Mouse (Mus musculus): ENCODE measurements at regions not wholly inside any gene's neighbourhood (a gene's known extent, or its start where the extent isn't known, plus 50 kb on each side); places are given as distances from the start of the nearest gene placed in this dataset.

DNA sequence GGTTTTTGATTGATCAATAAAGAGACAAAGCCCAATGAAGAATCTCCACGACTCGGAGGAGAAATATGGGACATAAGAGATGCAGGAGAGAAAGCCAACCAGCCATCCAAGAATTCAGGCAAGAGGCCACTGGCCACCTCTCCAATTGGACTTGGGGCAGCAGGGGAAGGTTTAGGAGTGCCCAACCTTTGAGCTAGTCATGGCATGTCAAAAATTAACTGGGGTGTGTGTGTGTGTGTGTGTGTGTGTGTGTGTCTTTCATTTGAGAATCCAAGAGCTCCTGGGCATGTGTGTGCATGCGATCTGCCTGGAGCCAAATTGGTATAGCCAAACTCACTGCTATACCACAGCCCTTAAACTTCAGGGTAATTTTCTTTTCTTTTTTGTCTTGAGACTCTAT is 51.6 kb upstream of the Cecr2 start:
- TF ChIP-seq CTCF (IDR thresholded peaks at IDR 0.05; ENCODE audit: low read depth) = no peak
- 90% methylated on average over 3 of the region's 3 CpGs for WGBS
- ATAC-seq = no peak

DNA sequence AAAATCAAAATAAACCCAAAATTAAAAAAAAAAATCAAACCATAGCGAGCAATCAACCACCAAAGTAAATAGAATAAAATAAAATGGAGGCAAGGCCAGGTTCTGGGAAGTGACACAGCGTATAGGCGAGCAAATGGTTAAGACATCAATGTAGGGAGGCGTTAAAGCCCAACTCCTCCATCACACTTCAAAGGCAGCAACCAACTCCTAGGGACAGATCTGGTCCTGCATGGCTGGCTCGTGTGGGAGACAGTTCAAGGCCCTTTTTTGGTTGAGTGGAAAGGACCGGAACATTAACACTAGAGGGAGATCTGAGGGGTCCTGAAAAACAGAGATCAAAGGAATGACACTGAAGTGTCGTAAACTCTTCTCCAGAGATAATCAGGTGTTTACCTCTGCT is 53.8 kb upstream of the Cecr2 start:
- no peak overlapping the region for H3K27ac ChIP-seq (ENCODE audit: low read depth, low read length)
- TF ChIP-seq CTCF (IDR thresholded peaks at IDR 0.05; ENCODE audit: low read depth) = no peak
- H3K36me3 ChIP-seq (ENCODE audit: control insufficient read depth, insufficient read depth) = no peaks in the 10 kb centered on the region
- H3K4me3 ChIP-seq (ENCODE audit: low read depth, low read length) = no peak overlapping the region
- ATAC-seq = no peak
- no peak overlapping the region for H3K4me2 ChIP-seq (replicated peaks; ENCODE audit: low read depth)
- WGBS = 53% methylated on average over 7 of the region's 7 CpGs
- H3K27me3 ChIP-seq (replicated peaks; ENCODE audit: control insufficient read depth, insufficient read depth, low read length) = no peaks in the 10 kb centered on the region
- no peaks in the 10 kb centered on the region for H3K9me3 ChIP-seq (ENCODE audit: control insufficient read depth)
- no peaks in the 10 kb centered on the region for H3K4me1 ChIP-seq (replicated peaks; ENCODE audit: control insufficient read depth, insufficient read depth, low read length)
- no peak overlapping the region for H3K9ac ChIP-seq (ENCODE audit: low read depth, low read length)

More for the DNA sequence above, 51.6 kb upstream of the Cecr2 start:
- Histone ChIP-seq H3K27me3 (replicated peaks; ENCODE audit: control insufficient read depth, insufficient read depth, low read length) (no peaks in the 10 kb centered on the region), H3K4me2 (replicated peaks; ENCODE audit: low read depth) (no peak overlapping the region), H3K9me3 (ENCODE audit: control insufficient read depth) (no peaks in the 10 kb centered on the region), H3K4me3 (ENCODE audit: low read depth, low read length) (no peak overlapping the region), H3K36me3 (ENCODE audit: control insufficient read depth, insufficient read depth) (no peaks in the 10 kb centered on the region), H3K4me1 (replicated peaks; ENCODE audit: control insufficient read depth, insufficient read depth, low read length) (no peaks in the 10 kb centered on the region), H3K27ac (ENCODE audit: low read depth, low read length) (no peak overlapping the region), H3K9ac (ENCODE audit: low read depth, low read length) (no peak overlapping the region)

DNA sequence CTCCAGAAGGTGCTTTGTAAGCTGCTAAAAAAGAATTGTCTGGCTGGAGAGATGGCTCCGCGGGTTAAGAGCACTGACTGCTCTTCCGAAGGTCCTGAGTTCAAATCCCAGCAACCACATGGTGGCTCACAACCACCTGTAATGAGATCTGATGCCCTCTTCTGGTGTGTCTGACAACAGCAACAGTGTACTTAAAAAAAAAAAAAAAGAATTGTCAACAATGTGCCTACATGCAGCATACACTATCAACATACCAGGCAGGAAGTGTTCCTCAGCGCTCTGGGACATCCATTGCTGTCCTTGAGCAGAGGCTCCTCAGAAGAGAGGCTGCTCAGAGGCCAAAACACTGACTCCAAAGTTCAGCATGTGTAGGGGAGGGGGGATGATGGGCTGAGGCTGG is 56.3 kb upstream of the Cecr2 start:
- TF ChIP-seq CTCF (IDR thresholded peaks at IDR 0.05; ENCODE audit: low read depth) = no peak
- H3K4me3 ChIP-seq (ENCODE audit: low read depth, low read length) = no peak overlapping the region
- no peaks in the 10 kb centered on the region for H3K36me3 ChIP-seq (ENCODE audit: control insufficient read depth, insufficient read depth)
- H3K4me1 ChIP-seq (replicated peaks; ENCODE audit: control insufficient read depth, insufficient read depth, low read length) = no peaks in the 10 kb centered on the region
- H3K27ac ChIP-seq (ENCODE audit: low read depth, low read length) = no peak overlapping the region
- H3K9me3 ChIP-seq (ENCODE audit: control insufficient read depth) = no peaks in the 10 kb centered on the region
- no peak overlapping the region for H3K4me2 ChIP-seq (replicated peaks; ENCODE audit: low read depth)
- ATAC-seq = no peak
- H3K9ac ChIP-seq (ENCODE audit: low read depth, low read length) = no peak overlapping the region
- no peaks in the 10 kb centered on the region for H3K27me3 ChIP-seq (replicated peaks; ENCODE audit: control insufficient read depth, insufficient read depth, low read length)
- WGBS = 75% methylated on average over 4 of the region's 4 CpGs

DNA sequence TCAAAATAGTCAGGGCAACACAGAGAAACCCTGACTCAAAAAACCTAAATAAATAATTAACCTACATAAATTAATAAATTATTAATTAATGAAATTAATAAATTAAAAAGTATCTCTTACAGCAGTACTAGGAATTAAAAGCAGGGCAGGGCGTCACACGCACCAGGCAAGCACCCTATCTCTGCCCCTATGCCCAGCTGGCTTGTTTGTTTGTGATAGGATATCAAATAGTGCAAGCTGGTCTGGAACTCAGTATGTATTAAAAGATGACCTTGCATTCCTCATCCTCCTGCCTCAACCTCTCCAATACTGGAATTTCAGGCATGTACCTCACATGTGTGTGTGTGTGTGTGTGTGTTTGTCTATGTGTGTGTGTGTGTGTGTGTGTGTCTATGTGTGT is 60.7 kb upstream of the Cecr2 start:
- no peak for TF ChIP-seq CTCF (IDR thresholded peaks at IDR 0.05; ENCODE audit: low read depth)
- Histone ChIP-seq H3K36me3 (ENCODE audit: control insufficient read depth, insufficient read depth) (no peaks in the 10 kb centered on the region), H3K27ac (ENCODE audit: low read depth, low read length) (no peak overlapping the region), H3K4me1 (replicated peaks; ENCODE audit: control insufficient read depth, insufficient read depth, low read length) (no peaks in the 10 kb centered on the region), H3K9me3 (ENCODE audit: control insufficient read depth) (no peaks in the 10 kb centered on the region), H3K9ac (ENCODE audit: low read depth, low read length) (no peak overlapping the region), H3K27me3 (replicated peaks; ENCODE audit: control insufficient read depth, insufficient read depth, low read length) (no peaks in the 10 kb centered on the region), H3K4me2 (replicated peaks; ENCODE audit: low read depth) (no peak overlapping the region), H3K4me3 (ENCODE audit: low read depth, low read length) (no peak overlapping the region)
- WGBS = 78% methylated on average over 2 of the region's 2 CpGs
- no peak for ATAC-seq

DNA sequence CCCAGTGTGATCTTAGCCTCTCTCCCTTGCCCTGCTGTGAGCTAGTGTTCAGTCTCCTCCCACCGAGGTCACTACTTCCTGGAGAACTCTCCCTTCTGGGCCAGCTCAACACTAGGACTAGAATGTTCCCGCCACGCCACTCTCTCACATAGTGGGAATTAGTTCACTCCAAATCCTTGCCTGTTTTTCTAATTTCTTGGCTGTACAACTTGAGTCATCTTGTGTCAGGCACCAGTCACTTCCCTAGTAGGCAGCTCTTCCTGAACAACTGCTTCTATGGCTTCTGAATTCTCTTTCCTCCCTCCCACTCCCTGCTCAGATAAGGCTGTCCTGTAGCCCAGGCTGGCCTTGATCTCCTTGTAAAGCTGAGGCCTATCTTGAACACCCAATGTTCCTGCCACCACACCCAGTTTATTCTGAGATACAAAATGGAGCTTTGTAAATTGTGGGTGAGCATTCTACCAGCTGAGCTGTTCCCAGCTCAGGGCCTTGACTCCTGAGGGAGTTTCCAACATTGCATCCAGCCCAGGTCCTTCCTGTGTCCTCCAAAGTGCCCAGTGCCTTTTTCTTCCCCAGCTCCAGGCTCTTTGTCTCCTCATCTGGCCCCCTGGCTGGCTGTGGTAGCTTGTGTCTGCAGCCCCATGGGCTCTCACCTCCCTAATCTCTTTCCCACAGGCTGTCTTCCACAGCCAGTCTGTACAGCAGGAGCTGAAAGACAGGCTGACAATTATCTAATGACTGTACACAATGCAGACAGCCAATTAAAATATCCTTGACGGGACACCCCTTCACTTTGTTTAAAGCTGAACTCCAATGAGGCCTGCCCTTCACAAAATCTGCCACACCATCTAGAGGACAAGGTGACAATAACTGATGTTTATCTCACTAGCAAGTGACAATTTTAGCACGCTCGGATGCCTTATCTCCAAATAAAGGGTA is 61.9 kb upstream of the Cecr2 start:
- H3K4me1 ChIP-seq (replicated peaks; ENCODE audit: control insufficient read depth, insufficient read depth, low read length) = no peaks in the 10 kb centered on the region
- no peak for TF ChIP-seq CTCF (IDR thresholded peaks at IDR 0.05; ENCODE audit: low read depth)
- H3K4me2 ChIP-seq (replicated peaks; ENCODE audit: low read depth) = no peak overlapping the region
- H3K27ac ChIP-seq (ENCODE audit: low read depth, low read length) = no peak overlapping the region
- 50% methylated on average over 6 of the region's 6 CpGs for WGBS
- H3K27me3 ChIP-seq (replicated peaks; ENCODE audit: control insufficient read depth, insufficient read depth, low read length) = no peaks in the 10 kb centered on the region
- ATAC-seq = no peak
- no peak overlapping the region for H3K9ac ChIP-seq (ENCODE audit: low read depth, low read length)
- H3K36me3 ChIP-seq (ENCODE audit: control insufficient read depth, insufficient read depth) = no peaks in the 10 kb centered on the region
- no peaks in the 10 kb centered on the region for H3K9me3 ChIP-seq (ENCODE audit: control insufficient read depth)
- no peak overlapping the region for H3K4me3 ChIP-seq (ENCODE audit: low read depth, low read length)

DNA sequence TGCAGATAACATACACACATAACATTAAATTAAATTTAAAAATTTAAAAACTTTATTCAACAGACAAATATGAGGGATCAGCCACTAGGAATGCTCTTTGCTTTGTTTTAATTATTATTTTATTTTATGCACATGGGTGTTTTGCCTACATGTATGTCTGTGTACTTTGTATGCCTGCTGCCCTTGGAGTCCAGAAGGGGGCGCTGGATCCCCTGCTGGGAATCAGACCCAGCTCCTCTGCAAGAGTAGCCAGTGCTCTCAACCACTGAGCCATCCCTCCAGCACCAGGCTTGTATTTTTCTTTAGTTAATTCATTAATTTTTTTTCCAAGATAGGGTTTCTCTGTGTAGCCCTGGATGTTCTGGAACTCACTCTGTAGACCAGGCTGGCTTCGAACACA is 62.7 kb upstream of the Cecr2 start:
- Histone ChIP-seq H3K9me3 (ENCODE audit: control insufficient read depth) (no peaks in the 10 kb centered on the region), H3K4me2 (replicated peaks; ENCODE audit: low read depth) (no peak overlapping the region), H3K4me1 (replicated peaks; ENCODE audit: control insufficient read depth, insufficient read depth, low read length) (no peaks in the 10 kb centered on the region), H3K27me3 (replicated peaks; ENCODE audit: control insufficient read depth, insufficient read depth, low read length) (no peaks in the 10 kb centered on the region), H3K9ac (ENCODE audit: low read depth, low read length) (no peak overlapping the region), H3K27ac (ENCODE audit: low read depth, low read length) (no peak overlapping the region), H3K4me3 (ENCODE audit: low read depth, low read length) (no peak overlapping the region), H3K36me3 (ENCODE audit: control insufficient read depth, insufficient read depth) (no peaks in the 10 kb centered on the region)
- 48% methylated on average over 2 of the region's 2 CpGs for WGBS
- ATAC-seq = no peak
- peak; percentile 54 for TF ChIP-seq CTCF (IDR thresholded peaks at IDR 0.05; ENCODE audit: low read depth)
